In genomic region chr1:186340701-186341100, GRCm38 (mm10) we compare ENCODE assay signal across 25 mouse cellular contexts.
DNase-seq lines count a peak whose midpoint lies in the region; ATAC-seq and TF ChIP-seq lines count a peak whose summit lies in the region.
"Had no signal": no experiment of that assay in that cellular context is flagged by ENCODE, and none has a peak within 500 bp of the region (broad histone marks: within the 10 kb centered on the region; RNA-seq: fewer than 3 reads in every experiment).

No protein-coding gene starts in this region.

- peak overlapping the region; percentile 84 for H3K27ac ChIP-seq in layer of hippocampus, adult 2 months
- no peak overlapping the region for H3K27ac ChIP-seq in midbrain, embryonic 11.5 days (ENCODE audit: low read depth, low read length)
- no peak overlapping the region for H3K27ac ChIP-seq in midbrain, postnatal 0 days (ENCODE audit: low read depth, low read length)
- H3K27ac ChIP-seq: embryonic facial prominence, embryonic 12.5 days; embryonic facial prominence, embryonic 15.5 days; hindbrain, embryonic 12.5 days; hindbrain, embryonic 15.5 days had no signal

- H3K4me3 ChIP-seq in layer of hippocampus, adult 2 months = no peak overlapping the region
- H3K4me3 ChIP-seq in midbrain, embryonic 11.5 days (ENCODE audit: low read depth, low read length) = no peak overlapping the region
- no peak overlapping the region for H3K4me3 ChIP-seq in midbrain, postnatal 0 days (ENCODE audit: low read depth, low read length)
- H3K4me3 ChIP-seq: embryonic facial prominence, embryonic 12.5 days; embryonic facial prominence, embryonic 15.5 days; hindbrain, embryonic 12.5 days; hindbrain, embryonic 15.5 days had no signal

- WGBS in midbrain, embryonic 11.5 days = 81% methylated on average over 3 of the region's 3 CpGs
- 62% methylated on average over 3 of the region's 3 CpGs for WGBS in midbrain, postnatal 0 days

- H3K27me3 ChIP-seq in midbrain, embryonic 11.5 days (ENCODE audit: control insufficient read depth, insufficient read depth, low read length) = no peaks in the 10 kb centered on the region
- no peaks in the 10 kb centered on the region for H3K27me3 ChIP-seq in midbrain, postnatal 0 days (ENCODE audit: insufficient read depth, low read length)
- H3K27me3 ChIP-seq: CH12.LX; embryonic facial prominence, embryonic 12.5 days; embryonic facial prominence, embryonic 15.5 days; hindbrain, embryonic 12.5 days; hindbrain, embryonic 15.5 days; Patski had no signal

- no peaks in the 10 kb centered on the region for H3K9me3 ChIP-seq in midbrain, embryonic 11.5 days (ENCODE audit: control insufficient read depth, low read length)
- no peaks in the 10 kb centered on the region for H3K9me3 ChIP-seq in midbrain, postnatal 0 days (ENCODE audit: low read length)
- H3K9me3 ChIP-seq: embryonic facial prominence, embryonic 12.5 days; embryonic facial prominence, embryonic 15.5 days; hindbrain, embryonic 12.5 days; hindbrain, embryonic 15.5 days had no signal

- ATAC-seq in midbrain, embryonic 11.5 days (ENCODE audit: low FRiP score) = no peak
- ATAC-seq in midbrain, postnatal 0 days (ENCODE audit: low FRiP score) = no peak
- ATAC-seq: forebrain, embryonic 14.5 days; forebrain, postnatal 0 days; Patski had no signal

- no peak overlapping the region for H3K4me2 ChIP-seq in midbrain, embryonic 11.5 days
- no peak overlapping the region for H3K4me2 ChIP-seq in midbrain, postnatal 0 days (ENCODE audit: low read depth, low read length, poor library complexity, severe bottlenecking)
- H3K4me2 ChIP-seq: embryonic facial prominence, embryonic 12.5 days; embryonic facial prominence, embryonic 15.5 days; heart, embryonic 11.5 days; hindbrain, embryonic 12.5 days; hindbrain, embryonic 15.5 days had no signal

- no peaks in the 10 kb centered on the region for H3K36me3 ChIP-seq in midbrain, embryonic 11.5 days (ENCODE audit: control insufficient read depth, insufficient read depth, low read length)
- no peaks in the 10 kb centered on the region for H3K36me3 ChIP-seq in midbrain, postnatal 0 days (ENCODE audit: insufficient read depth, low read length)
- H3K36me3 ChIP-seq: embryonic facial prominence, embryonic 12.5 days; embryonic facial prominence, embryonic 15.5 days; G1E; hindbrain, embryonic 12.5 days; hindbrain, embryonic 15.5 days had no signal

- no peaks in the 10 kb centered on the region for H3K4me1 ChIP-seq in midbrain, embryonic 11.5 days (ENCODE audit: control insufficient read depth, insufficient read depth, low read length)
- H3K4me1 ChIP-seq in midbrain, postnatal 0 days (ENCODE audit: insufficient read depth, low read length) = no peaks in the 10 kb centered on the region
- H3K4me1 ChIP-seq: embryonic facial prominence, embryonic 12.5 days; hindbrain, embryonic 12.5 days; hindbrain, embryonic 15.5 days had no signal

- H3K9ac ChIP-seq in midbrain, embryonic 11.5 days (ENCODE audit: low read length) = no peak overlapping the region
- H3K9ac ChIP-seq in midbrain, postnatal 0 days (replicated peaks; ENCODE audit: low read length, poor library complexity, severe bottlenecking) = no peak overlapping the region
- H3K9ac ChIP-seq: embryonic facial prominence, embryonic 12.5 days; embryonic facial prominence, embryonic 15.5 days; forebrain, postnatal 0 days; hindbrain, embryonic 12.5 days; hindbrain, embryonic 15.5 days had no signal

- peak; percentile 8 to 10 for DNase-seq in frontal cortex, adult 2 months (ENCODE audit: extremely low spot score in 1 of 2, low spot score in 1 of 2)
- no peak for DNase-seq in frontal cortex, postnatal 25 days (ENCODE audit: low spot score in 2 of 2)
- DNase-seq in layer of hippocampus, adult 2 months (ENCODE audit: low spot score in 2 of 2) = peak in 1 of 2 experiments; percentile 66
- DNase-seq in layer of hippocampus, postnatal 25 days (ENCODE audit: extremely low spot score in 1 of 2, low spot score in 1 of 2) = no peak
- DNase-seq in midbrain, embryonic 11.5 days (ENCODE audit: low spot score, missing footprints) = peak; percentile 59
- no peak for DNase-seq in midbrain, postnatal 0 days (ENCODE audit: low spot score)
- DNase-seq in telencephalon, adult 2 months (ENCODE audit: low read depth, low spot score) = peak; percentile 58
- DNase-seq: adrenal gland, postnatal 10 days; adrenal gland, postnatal 36 days; B cell, adult 2 months; cerebellum, adult 11 months; cerebellum, adult 2 months; cerebellum, adult 9-11 months; cerebellum, postnatal 25 days; forebrain, postnatal 0 days; gastrocnemius, postnatal 25 days had no signal

- TF ChIP-seq CTCF in layer of hippocampus, adult 2 months (conservative IDR thresholded peaks at IDR 0.05) = no peak
- no peak for TF ChIP-seq CTCF in midbrain, postnatal 0 days (IDR thresholded peaks at IDR 0.05)

Comparison
In these comparisons a context has a peak if more than half of its experiments do, and no peak if none do; other contexts are left out.
1. DNase-seq: peak in frontal cortex, adult 2 months (2 of 2), midbrain, embryonic 11.5 days (single experiment) and telencephalon, adult 2 months (single experiment); none in frontal cortex, postnatal 25 days (0 of 2), layer of hippocampus, postnatal 25 days (0 of 2) and midbrain, postnatal 0 days (single experiment).